Mouse (Mus musculus) limb, embryonic 11.5 days (tissue): ENCODE data around the gene Tor3a. TPM values are rescaled to one million over a fixed set of nuclear protein-coding genes. Genes with fewer than 3 reads are reported as not detected.

ENCODE experiments used
- ATAC-seq: fragments of 200-750 bp; cut with Nextera tagmentation; 2 replicates; pipeline ENCODE4 v1.8.0; 2017; ENCODE audit warnings: low read depth; ENCODE audit not compliant: insufficient number of reproducible peaks, low FRiP score, low TSS enrichment
- DNase-seq: peaks from one replicate; pipeline ENCODE4 v3.0.0-alpha.2; 2015; ENCODE audit warnings: low spot score
- H3K27ac ChIP-seq: fragments of 300-500 bp; sonication (generic); replicated peaks from 2 replicates; pipeline ENCODE4 v1.5.1; 2014; ENCODE audit warnings: low read depth, mild to moderate bottlenecking, low read length
- H3K27me3 ChIP-seq: fragments of 300-500 bp; sonication (generic); 2 replicates; pipeline ENCODE4 v1.6.1; 2014; ENCODE audit warnings: mild to moderate bottlenecking, low read length, mixed read lengths; ENCODE audit not compliant: control insufficient read depth, insufficient read depth
- H3K36me3 ChIP-seq: fragments of 300-500 bp; sonication (generic); 2 replicates; pipeline ENCODE4 v1.6.1; 2014; ENCODE audit warnings: mild to moderate bottlenecking, low read length, moderate library complexity, mixed read lengths; ENCODE audit not compliant: control insufficient read depth, insufficient read depth
- H3K4me1 ChIP-seq: fragments of 300-500 bp; sonication (generic); 2 replicates; pipeline ENCODE4 v1.6.1; 2014; ENCODE audit warnings: low read length, mixed read lengths; ENCODE audit not compliant: control insufficient read depth, insufficient read depth
- H3K4me2 ChIP-seq: fragments of 300-500 bp; sonication (generic); 2 replicates; pipeline ENCODE4 v1.6.1; 2014; ENCODE audit warnings: low read depth, mild to moderate bottlenecking, moderate library complexity; ENCODE audit not compliant: severe bottlenecking
- H3K4me3 ChIP-seq: fragments of 300-500 bp; sonication (generic); 2 replicates; pipeline ENCODE4 v1.5.1; 2014; ENCODE audit warnings: low read depth, low read length
- H3K9ac ChIP-seq: fragments of 300-500 bp; sonication (generic); 2 replicates; pipeline ENCODE4 v1.6.1; 2014; ENCODE audit warnings: mild to moderate bottlenecking, low read length
- H3K9me3 ChIP-seq: fragments of 300-500 bp; sonication (generic); 2 replicates; pipeline ENCODE4 v1.6.1; 2016; ENCODE audit warnings: low read length; ENCODE audit not compliant: control insufficient read depth
- WGBS: fragments of 180-500 bp; shearing (Covaris S2); extraction: QIAGEN DNeasy Blood & Tissue Kit; methylation state at CpG from one replicate; pipeline ENCODE4 v1.1.7; 2014; 5-methylcytosine and 5-hydroxymethylcytosine counted together
- polyA plus RNA-seq: library from polyadenylated mRNA; unstranded; fragments of >200 nt; fragmentation: Nextera tagmentation; extraction: Ambion mirVana; gene quantifications from 2 replicates; pipeline ENCODE4 v1.2.1, GENCODE M21; 2014

Tor3a gene
- polyA plus RNA-seq, 1 experiment from 2014 or later, result 10.0 TPM

- 66% methylated on average over 6 of the region's 6 CpGs for WGBS
- Histone ChIP-seq H3K4me2 (no peak overlapping the region), H3K4me3 (no peak overlapping the region), H3K9ac (no peak overlapping the region), H3K27ac (no peak overlapping the region), H3K9me3 (no peaks in the 10 kb centered on the region), H3K36me3 (no peaks in the 10 kb centered on the region), H3K4me1 (peaks cover 15% of the 10 kb centered on the region; the same call in 1 of the 2 replicates), H3K27me3 (no peaks in the 10 kb centered on the region)
- DNase-seq, result no peak
- ATAC-seq, result no peak
These were observed 21.9 kb downstream of the Tor3a start for GRCm38 (mm10) chr1:156652189-156652822.

GRCm38 (mm10) chr1:156650631-156651030, 23.5 kb downstream of the Tor3a start:
- no peak overlapping the region for H3K4me3 ChIP-seq
- no peak for ATAC-seq
- no peak for DNase-seq

GRCm38 (mm10) chr1:156648705-156649104, 25.5 kb downstream of the Tor3a start:
- no peak overlapping the region for H3K27ac ChIP-seq
- H3K4me2 ChIP-seq, result no peak overlapping the region
- DNase-seq, result no peak
- ATAC-seq, result no peak
- no peaks in the 10 kb centered on the region for H3K36me3 ChIP-seq
- no peaks in the 10 kb centered on the region for H3K9me3 ChIP-seq
- no peak overlapping the region for H3K9ac ChIP-seq
- H3K4me3 ChIP-seq, result no peak overlapping the region
- 51% methylated on average over 2 of the region's 2 CpGs for WGBS
- H3K27me3 ChIP-seq, result no peaks in the 10 kb centered on the region
- 0 out of 2 replicates have a peak, but pooled peaks cover 4% of the 10 kb centered on the region for H3K4me1 ChIP-seq

More at GRCm38 (mm10) chr1:156650631-156651030, 23.5 kb downstream of the Tor3a start:
- peaks cover 15% of the 10 kb centered on the region; the same call in 1 of the 2 replicates for H3K4me1 ChIP-seq
- no peaks in the 10 kb centered on the region for H3K27me3 ChIP-seq
- H3K36me3 ChIP-seq, result no peaks in the 10 kb centered on the region
- no peak overlapping the region for H3K9ac ChIP-seq
- no peak overlapping the region for H3K27ac ChIP-seq
- H3K4me2 ChIP-seq, result no peak overlapping the region
- WGBS, result 91% methylated on average over 9 of the region's 9 CpGs
- H3K9me3 ChIP-seq, result no peaks in the 10 kb centered on the region

DNA sequence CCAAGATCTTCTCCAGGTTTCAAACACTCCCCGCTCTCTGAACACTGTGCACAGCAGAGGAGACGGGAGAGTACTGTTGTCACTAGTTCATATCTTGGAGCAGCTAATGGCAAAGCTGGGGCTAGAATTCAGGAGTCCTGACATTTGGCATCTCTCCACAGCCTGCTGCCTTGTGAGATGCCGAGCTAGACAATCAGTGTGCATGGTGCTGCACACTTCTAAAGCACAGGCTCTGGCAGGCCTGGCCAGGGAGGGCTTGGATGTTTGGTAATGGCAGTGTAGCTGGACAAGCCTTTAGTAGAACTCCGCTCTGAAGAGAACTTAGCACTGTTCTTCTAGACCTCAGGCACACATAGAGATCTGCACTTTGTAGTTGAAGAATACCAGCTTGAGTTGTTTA, 28.2 kb downstream of the Tor3a start:
- DNase-seq (no peak), ATAC-seq (no peak)
- Histone ChIP-seq H3K9ac (no peak overlapping the region), H3K27ac (no peak overlapping the region), H3K9me3 (no peaks in the 10 kb centered on the region), H3K27me3 (no peaks in the 10 kb centered on the region), H3K4me3 (no peak overlapping the region), H3K4me1 (peaks cover 7% of the 10 kb centered on the region; the same call in 1 of the 2 replicates), H3K36me3 (0 out of 2 replicates have a peak, but pooled peaks cover 3% of the 10 kb centered on the region), H3K4me2 (no peak overlapping the region)
- 80% methylated on average over 4 of the region's 4 CpGs for WGBS

DNA sequence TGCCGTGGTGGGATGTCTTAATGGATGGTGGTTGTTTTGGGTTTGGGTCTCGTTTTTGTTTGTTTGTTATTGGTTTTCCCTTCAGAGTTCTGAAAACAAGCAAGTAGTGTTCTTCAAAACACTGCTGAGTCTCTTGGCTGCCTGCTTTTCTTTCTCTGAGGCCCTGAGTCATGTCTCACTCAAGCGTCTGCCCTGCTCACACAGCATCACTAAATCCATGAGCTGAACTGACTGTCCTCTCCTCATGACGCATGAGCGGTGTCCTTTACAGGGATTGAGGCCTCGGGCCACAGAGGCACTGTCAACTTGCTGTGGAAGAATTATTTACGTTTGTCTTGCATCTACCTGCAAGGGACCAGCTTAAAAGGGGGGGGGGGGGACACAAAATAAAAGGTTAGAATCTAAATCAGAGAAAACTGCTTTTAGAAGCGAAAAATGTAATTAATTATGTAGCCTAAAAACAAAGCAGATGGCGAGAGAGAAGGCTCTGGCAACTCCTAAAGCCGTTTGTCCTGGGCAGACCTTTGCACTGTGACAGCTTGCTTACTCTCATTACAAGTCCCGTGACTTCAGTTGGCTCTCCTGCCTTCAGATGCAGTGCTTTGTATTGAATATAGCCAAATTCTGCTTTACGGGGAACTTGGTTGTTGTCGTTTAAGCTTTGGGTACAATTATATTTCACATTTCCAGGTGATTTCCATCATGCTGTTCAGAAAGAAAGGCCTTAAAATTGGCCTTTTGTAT, 29.2 kb downstream of the Tor3a start:
- DNase-seq (no peak), ATAC-seq (no peak)
- H3K27ac ChIP-seq, result no peak overlapping the region
- WGBS, result 59% methylated on average over 13 of the region's 13 CpGs
- peaks cover 10% of the 10 kb centered on the region; the same call in 1 of the 2 replicates for H3K36me3 ChIP-seq
- no peak overlapping the region for H3K4me3 ChIP-seq
- H3K9ac ChIP-seq, result no peak overlapping the region
- H3K27me3 ChIP-seq, result no peaks in the 10 kb centered on the region
- no peak overlapping the region for H3K4me2 ChIP-seq
- H3K9me3 ChIP-seq, result no peaks in the 10 kb centered on the region
- H3K4me1 ChIP-seq, result peaks cover 7% of the 10 kb centered on the region; the same call in 1 of the 2 replicates

GRCm38 (mm10) chr1:156644061-156644460, 30.1 kb downstream of the Tor3a start:
- DNase-seq (no peak), ATAC-seq (no peak)
- H3K9me3 ChIP-seq, result no peaks in the 10 kb centered on the region
- no peak overlapping the region for H3K4me2 ChIP-seq
- H3K36me3 ChIP-seq, result peaks cover 10% of the 10 kb centered on the region; the same call in 1 of the 2 replicates
- WGBS, result 49% methylated on average over 10 of the region's 10 CpGs
- no peak overlapping the region for H3K4me3 ChIP-seq
- no peak overlapping the region for H3K9ac ChIP-seq
- H3K4me1 ChIP-seq, result peaks cover 7% of the 10 kb centered on the region; the same call in 1 of the 2 replicates
- H3K27ac ChIP-seq, result no peak overlapping the region
- no peaks in the 10 kb centered on the region for H3K27me3 ChIP-seq

DNA sequence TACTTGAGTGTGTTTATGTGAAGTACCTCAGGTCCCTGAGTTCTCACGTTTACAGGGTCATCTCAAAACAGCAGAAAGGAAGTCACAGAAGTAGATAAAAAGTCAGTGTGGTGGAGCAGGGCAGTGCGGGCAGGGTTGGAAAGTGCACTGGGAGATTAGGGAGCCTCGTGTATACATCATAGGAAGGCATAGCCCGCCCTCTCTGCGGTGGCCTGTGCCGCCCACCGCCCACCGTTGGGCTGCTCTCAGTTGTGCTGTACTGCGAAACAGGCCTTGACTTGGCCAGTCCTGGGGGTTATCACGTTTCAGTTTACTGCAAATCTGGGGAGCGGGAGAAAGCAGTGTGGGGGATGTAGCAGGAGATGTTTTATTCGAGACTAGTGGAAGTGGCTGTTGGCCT, 31.3 kb downstream of the Tor3a start:
- peaks cover 7% of the 10 kb centered on the region; the same call in 1 of the 2 replicates for H3K4me1 ChIP-seq
- ATAC-seq (no peak), DNase-seq (no peak)
- H3K9me3 ChIP-seq, result no peaks in the 10 kb centered on the region
- no peak overlapping the region for H3K27ac ChIP-seq
- H3K36me3 ChIP-seq, result peaks cover 10% of the 10 kb centered on the region; the same call in 1 of the 2 replicates
- no peak overlapping the region for H3K4me2 ChIP-seq
- WGBS, result 66% methylated on average over 12 of the region's 12 CpGs
- H3K9ac ChIP-seq, result no peak overlapping the region
- H3K27me3 ChIP-seq, result no peaks in the 10 kb centered on the region
- no peak overlapping the region for H3K4me3 ChIP-seq

DNA sequence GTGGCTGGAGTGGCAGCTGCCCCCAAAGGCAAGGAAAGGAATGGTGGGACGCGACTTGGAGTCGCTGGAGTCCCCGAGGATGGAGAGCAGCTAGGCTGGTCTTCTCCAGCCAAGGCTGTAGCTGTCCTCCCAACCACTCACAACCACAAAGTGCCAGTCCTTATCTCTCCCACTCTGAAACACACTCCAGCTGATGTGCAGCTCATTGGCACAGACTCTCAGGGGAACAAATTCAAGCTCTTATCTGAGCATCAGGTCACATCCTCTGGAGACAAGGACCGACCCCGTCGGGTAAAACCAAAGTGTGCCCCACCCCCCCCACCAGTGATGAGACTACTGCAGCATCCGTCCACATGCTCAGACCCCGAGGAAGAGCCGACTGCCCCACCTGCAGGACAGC, 32.3 kb downstream of the Tor3a start:
- Histone ChIP-seq H3K36me3 (peaks cover 10% of the 10 kb centered on the region; the same call in 1 of the 2 replicates), H3K27ac (no peak overlapping the region), H3K27me3 (no peaks in the 10 kb centered on the region), H3K9me3 (no peaks in the 10 kb centered on the region), H3K9ac (no peak overlapping the region), H3K4me1 (peaks cover 7% of the 10 kb centered on the region; the same call in 1 of the 2 replicates), H3K4me3 (no peak overlapping the region), H3K4me2 (no peak overlapping the region)
- no peak for DNase-seq
- no peak for ATAC-seq
- WGBS, result 95% methylated on average over 10 of the region's 10 CpGs
